Comparison of ENCODE assay signal across 8 mouse cellular contexts in the genomic region with DNA sequence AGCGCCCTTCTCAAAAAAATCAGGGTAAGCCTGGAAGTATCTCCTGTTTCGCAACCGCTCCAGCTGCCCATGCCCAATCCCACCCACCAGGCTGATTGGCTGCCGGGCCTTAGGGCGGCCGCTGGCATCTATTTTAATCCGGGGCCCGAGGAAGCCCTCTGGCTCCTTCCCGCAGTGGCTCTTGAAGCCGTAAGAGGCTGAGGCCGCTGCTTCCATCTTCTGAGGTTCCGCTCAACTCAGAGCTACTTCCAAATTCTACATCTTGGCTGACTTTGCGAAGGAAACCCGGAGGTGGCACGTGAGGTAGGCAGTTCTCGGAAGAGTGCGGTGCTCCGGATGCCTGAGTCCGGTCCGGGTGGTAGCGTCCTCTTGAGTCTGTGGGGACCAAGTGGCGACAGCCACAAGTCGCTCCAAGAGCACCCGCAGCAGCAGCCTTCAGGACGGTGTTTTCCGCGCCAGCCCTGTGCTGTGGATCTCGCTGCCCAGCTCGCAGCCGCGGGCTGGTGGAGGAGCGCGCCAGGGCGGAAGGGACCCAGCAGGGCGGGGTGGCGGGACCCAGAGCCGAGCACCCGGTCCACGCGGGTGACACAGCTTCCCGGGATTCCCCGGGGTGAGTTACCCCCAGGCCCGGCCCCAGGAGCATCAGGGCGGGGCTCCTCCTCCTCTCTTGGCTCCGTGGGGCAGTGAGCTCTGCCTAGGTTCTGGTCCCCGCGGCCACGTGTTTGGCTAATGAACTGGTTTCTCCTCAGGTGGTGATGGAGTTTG. TPM values are rescaled to one million over a fixed set of nuclear protein-coding genes. Genes with fewer than 3 reads are reported as not detected.
A peak's percentile ranks its signal among the peaks of the same experiment; 100 is the strongest.
DNase-seq lines count a peak whose midpoint lies in the region; ATAC-seq and TF ChIP-seq lines count a peak whose summit lies in the region.

Gene Abcb1b (plus strand): TSS at position 161 of the 765 bp plus-strand sequence.

- ATAC-seq in Patski: peak; percentile 38
- peak; percentile 94 for ATAC-seq in lung, embryonic 16.5 days (ENCODE audit: low read depth)

- H3K4me3 ChIP-seq in hindbrain, embryonic 10.5 days: peak within 1 kb of the TSS; percentile 66
- peak within 1 kb of the TSS; percentile 60 for H3K4me3 ChIP-seq in lung, embryonic 16.5 days (ENCODE audit: low read length)
- peak within 1 kb of the TSS; percentile 63 for H3K4me3 ChIP-seq in olfactory bulb, adult 2 months (ENCODE audit: insufficient read depth, low read depth, low read length)

- POLR2A ChIA-PET in Patski (lab: Charles Lee): no interaction called here

- 0 out of 2 replicates have a peak, but pooled peaks cover 8% of the 10 kb centered on the region for H3K4me1 ChIP-seq in hindbrain, embryonic 10.5 days (replicated peaks)
- peaks cover 6% of the 10 kb centered on the region for H3K4me1 ChIP-seq in lung, embryonic 16.5 days (replicated peaks; ENCODE audit: control insufficient read depth, insufficient read depth, low read length)
- H3K4me1 ChIP-seq in olfactory bulb, adult 2 months (ENCODE audit: control insufficient read depth, insufficient read depth, low read length): peaks cover 6% of the 10 kb centered on the region; the same call in 1 of the 2 replicates

- CTCF ChIA-PET in Patski (lab: Charles Lee): no interaction called here

- no peak for DNase-seq in Patski (ENCODE audit: low read depth, low spot score)
- peak; percentile 8 for DNase-seq in cerebellum, adult 9-11 months
- DNase-seq in frontal cortex, postnatal 10 days (ENCODE audit: low spot score in 2 of 2): peak; percentile 23 to 46
- DNase-seq in hindbrain, embryonic 10.5 days (ENCODE audit: low spot score): peak; percentile 60
- DNase-seq in layer of hippocampus, postnatal 10 days (ENCODE audit: low spot score in 2 of 2): peak; percentile 57 to 66
- peak; percentile 53 for DNase-seq in thymus, postnatal 0 days (ENCODE audit: low spot score)

- H3K4me2 ChIP-seq in lung, embryonic 16.5 days (ENCODE audit: low read depth, low read length): peak within 1 kb of the TSS; percentile 99

- H3K36me3 ChIP-seq in hindbrain, embryonic 10.5 days: no peaks in the 10 kb centered on the region
- no peaks in the 10 kb centered on the region for H3K36me3 ChIP-seq in lung, embryonic 16.5 days (ENCODE audit: control insufficient read depth, insufficient read depth, low read length)

- no peak for TF ChIP-seq CTCF in Patski (IDR thresholded peaks at IDR 0.05)
- no peak for TF ChIP-seq CTCF in olfactory bulb, adult 2 months (IDR thresholded peaks at IDR 0.05; ENCODE audit: insufficient read depth, low read depth, low read length)

- H3K9ac ChIP-seq in lung, embryonic 16.5 days (ENCODE audit: low read length): peak within 1 kb of the TSS; percentile 64

- peaks cover 9% of the 10 kb centered on the region for H3K27me3 ChIP-seq in Patski
- 0 out of 2 replicates have a peak, but pooled peaks cover 4% of the 10 kb centered on the region for H3K27me3 ChIP-seq in hindbrain, embryonic 10.5 days (ENCODE audit: insufficient read depth, poor library complexity, severe bottlenecking)
- no peaks in the 10 kb centered on the region for H3K27me3 ChIP-seq in lung, embryonic 16.5 days (ENCODE audit: control insufficient read depth, insufficient read depth, low read depth, low read length)

- TF ChIP-seq POLR2A in olfactory bulb, adult 2 months (IDR thresholded peaks at IDR 0.05; ENCODE audit: insufficient read depth, low read depth, low read length): no peak

- peak within 1 kb of the TSS; percentile 66 for H3K27ac ChIP-seq in hindbrain, embryonic 10.5 days
- no peak within 1 kb of the TSS for H3K27ac ChIP-seq in lung, embryonic 16.5 days (ENCODE audit: low read length)
- no peak within 1 kb of the TSS for H3K27ac ChIP-seq in olfactory bulb, adult 2 months (ENCODE audit: insufficient read depth, low read depth, low read length)

- no peaks in the 10 kb centered on the region for H3K9me3 ChIP-seq in hindbrain, embryonic 10.5 days
- H3K9me3 ChIP-seq in lung, embryonic 16.5 days (ENCODE audit: control insufficient read depth, low read length): no peaks in the 10 kb centered on the region

- 1% methylated on average over 48 of the region's 48 CpGs for WGBS in hindbrain, embryonic 10.5 days
- WGBS in lung, embryonic 16.5 days: under 1% methylated on average over 48 of the region's 48 CpGs
- 1% methylated on average over 48 of the region's 48 CpGs for whole genome bisulfite sequencing in olfactory bulb, adult 2 months

- in situ Hi-C loops in Patski (cut with MboI; ENCODE audit: low pct_unique_long_range_greater_than_20kb): no loop called here

RNA-seq across cellular contexts. Expression of gene Abcb1b, which starts in this region (rescaled TPM):
- polyA plus RNA-seq in Patski (2021): 0.17 TPM
- polyA plus RNA-seq in hindbrain, embryonic 10.5 days (2016; fragmentation: Nextera tagmentation; extraction: Ambion mirVana): 0.34 and 0.54 TPM in 2 replicates
- 1 to 10 TPM; 3.9 to 5.2 TPM for total RNA-seq in layer of hippocampus, postnatal 10 days (2021)
- polyA plus RNA-seq in lung, embryonic 16.5 days (2015; fragmentation: Nextera tagmentation; extraction: Ambion mirVana): 1.5 and 1.8 TPM in 2 replicates
- polyA plus RNA-seq in olfactory bulb, adult 2 months (2012; ENCODE audit: insufficient read depth, insufficient read length, low replicate concordance, missing spikeins): not detected in 2 replicates
- polyA plus RNA-seq in thymus, postnatal 0 days (2015; fragmentation: Nextera tagmentation; extraction: Ambion mirVana): 3.8 and 4.1 TPM in 2 replicates

Comparison
In these comparisons a context has a peak if more than half of its experiments do, and no peak if none do; other contexts are left out.
1. Peak in ATAC-seq in Patski; RNA of the gene not detected or under 1 TPM.
2. Peak in DNase-seq, H3K4me3 ChIP-seq and H3K27ac ChIP-seq in hindbrain, embryonic 10.5 days; RNA of the gene not detected or under 1 TPM.